Mouse (Mus musculus): ENCODE data around the gene Rexo4.
A peak's percentile ranks its signal among the peaks of the same experiment; 100 is the strongest.

Gene Rexo4

DNA sequence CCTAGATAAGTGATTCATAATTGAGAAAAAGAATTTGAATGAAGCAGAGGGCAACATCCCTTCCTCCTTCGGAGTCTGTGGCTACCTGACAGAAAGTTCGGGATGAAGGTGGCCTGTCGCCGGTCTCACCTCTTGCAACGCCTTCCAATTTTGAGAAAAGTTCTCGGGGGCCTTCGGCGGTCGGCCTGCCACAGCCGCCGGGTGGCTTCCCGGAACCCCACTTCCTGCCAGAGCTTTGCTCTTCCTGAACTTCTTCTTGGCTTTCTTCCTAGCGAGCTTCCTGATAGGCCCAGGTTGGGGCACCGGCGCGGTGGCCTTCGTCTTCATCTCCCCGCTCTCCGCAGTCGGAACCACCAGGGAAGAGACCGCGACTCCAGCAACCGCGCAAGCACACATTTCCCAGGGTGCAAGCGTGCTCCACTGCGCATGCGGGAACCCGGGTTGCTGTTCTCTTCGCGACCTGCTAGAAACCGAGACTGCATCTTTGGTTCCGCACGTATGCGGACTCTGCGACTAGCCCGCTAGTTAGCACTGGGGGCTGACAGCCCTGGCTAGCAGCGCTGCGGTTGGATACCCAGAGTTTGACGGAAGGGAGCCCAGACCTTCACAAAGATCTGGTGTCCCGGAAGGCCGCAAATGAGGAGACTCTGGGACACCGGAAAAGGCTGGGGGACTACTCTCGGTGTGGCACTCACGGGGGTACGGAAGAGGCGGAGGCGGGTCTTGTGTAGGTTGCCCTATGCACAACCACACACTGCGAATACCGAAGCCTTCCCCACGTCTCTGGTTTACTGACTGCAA, at the start of gene Rexo4:
Gene Rexo4, minus strand, starts transcription at position 464 of the 801 bp plus-strand sequence.
- peak; percentile 93 to 96 for DNase-seq

DNA sequence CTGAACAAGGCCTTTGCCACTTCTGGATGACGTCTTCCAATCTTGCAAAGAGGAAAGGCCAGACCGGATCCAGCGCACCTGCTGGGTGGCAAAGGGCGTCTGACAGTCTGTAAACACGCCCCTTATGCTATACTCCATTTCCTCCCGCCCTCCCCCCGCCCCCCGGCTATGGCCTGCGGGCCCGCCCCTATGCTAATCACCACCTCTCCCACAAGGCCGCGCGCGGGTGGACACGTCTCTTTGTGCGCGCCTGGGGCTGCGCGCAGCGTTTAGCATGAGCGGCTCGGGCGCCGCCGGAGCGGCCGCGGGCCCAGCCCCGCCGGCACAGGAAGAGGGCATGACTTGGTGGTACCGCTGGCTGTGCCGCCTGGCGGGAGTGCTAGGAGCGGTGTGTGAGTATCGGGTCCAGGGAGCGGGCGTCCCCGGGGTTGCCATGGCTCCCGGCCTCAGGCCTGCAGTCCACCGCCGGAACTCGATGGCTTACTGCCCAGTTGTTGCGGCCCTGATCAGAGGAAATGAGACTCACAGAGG, 45.6 kb upstream of the Rexo4 start, which contains the start of gene Cacfd1:
Gene Cacfd1, plus strand, starts transcription at position 213 of the 531 bp plus-strand sequence.
- peak; percentile 92 to 95 for DNase-seq

- DNase-seq, result no peak
These were observed 43.5 kb upstream of the Rexo4 start for GRCm38 (mm10) chr2:27007701-27008100.

DNA sequence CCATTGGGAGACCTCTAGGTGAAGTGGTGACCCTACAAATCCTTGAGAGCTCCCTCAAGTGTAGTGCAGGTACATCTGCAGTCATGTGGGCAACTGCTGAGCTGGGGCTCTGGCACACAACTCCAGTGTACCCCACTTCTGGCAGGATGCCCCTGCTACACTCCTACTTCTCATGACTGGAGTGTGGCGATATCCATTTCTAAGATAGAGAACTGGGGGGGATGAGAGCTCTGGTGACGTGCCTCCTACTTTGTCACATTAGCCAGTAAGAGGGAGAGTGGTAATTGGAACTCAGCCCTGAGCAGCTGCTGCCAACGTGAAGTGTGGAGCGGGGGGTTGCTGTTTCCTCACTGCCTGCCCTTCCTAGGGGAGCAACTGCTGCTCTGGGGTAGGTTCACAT, 42.1 kb upstream of the Rexo4 start:
- DNase-seq, result no peak

- DNase-seq, result no peak
These were observed 33.8 kb upstream of the Rexo4 start for GRCm38 (mm10) chr2:26997993-26998392.

- no peak for DNase-seq
These were observed 33.3 kb upstream of the Rexo4 start for GRCm38 (mm10) chr2:26997498-26997897.

- no peak for DNase-seq
These were observed 29.8 kb upstream of the Rexo4 start for GRCm38 (mm10) chr2:26993936-26994335.

GRCm38 (mm10) chr2:26984640-26985039, 20.5 kb upstream of the Rexo4 start:
- DNase-seq, result no peak

- no peak for DNase-seq
These were observed 20.0 kb upstream of the Rexo4 start for GRCm38 (mm10) chr2:26984179-26984578.

DNA sequence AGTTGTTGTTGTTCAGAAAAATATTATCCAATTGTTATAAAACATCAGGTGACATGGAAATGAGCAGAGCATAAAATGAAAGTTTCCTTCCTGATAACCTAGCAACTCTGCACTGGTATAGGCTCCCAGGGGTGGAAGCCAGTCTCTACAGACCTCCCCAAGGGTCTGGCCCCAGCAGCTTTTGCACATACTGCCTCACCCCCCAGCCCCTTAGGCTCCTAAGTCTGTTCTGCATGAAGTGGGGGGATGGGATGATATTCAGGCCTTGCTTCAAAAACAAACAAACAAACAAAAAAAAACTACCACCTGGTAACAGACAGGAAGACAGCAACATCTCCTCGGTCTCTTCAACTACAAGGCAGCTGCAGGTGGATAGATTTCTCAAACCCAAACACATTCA, 16.2 kb upstream of the Rexo4 start:
- no peak for DNase-seq

- DNase-seq, result peak in 1 of 2 experiments; percentile 54
These were observed 9.8 kb upstream of the Rexo4 start for GRCm38 (mm10) chr2:26973960-26974359.

DNA sequence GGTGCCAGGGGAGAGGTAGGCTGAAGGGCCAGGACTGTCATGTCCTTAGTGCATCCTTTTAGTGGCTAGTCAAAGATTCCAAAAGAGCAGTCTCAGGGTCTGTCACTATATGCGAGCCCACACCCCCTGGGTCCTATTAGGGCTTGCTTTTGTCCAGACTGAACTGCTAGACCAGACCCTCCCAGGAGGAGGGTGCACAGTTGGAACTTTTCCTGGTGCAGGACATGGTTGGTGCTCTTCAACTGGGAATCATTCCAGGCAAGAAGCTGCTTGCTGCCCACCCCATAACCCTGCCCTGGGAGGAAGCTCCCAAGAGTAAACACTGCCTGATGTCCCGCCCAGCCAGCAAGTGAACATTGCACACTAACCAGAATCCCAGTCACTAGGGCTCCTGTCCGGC, 8.9 kb upstream of the Rexo4 start, which contains the start of gene Adamts13:
Gene Adamts13, plus strand, starts transcription at position 301 of the 400 bp plus-strand sequence.
- no peak for DNase-seq

DNA sequence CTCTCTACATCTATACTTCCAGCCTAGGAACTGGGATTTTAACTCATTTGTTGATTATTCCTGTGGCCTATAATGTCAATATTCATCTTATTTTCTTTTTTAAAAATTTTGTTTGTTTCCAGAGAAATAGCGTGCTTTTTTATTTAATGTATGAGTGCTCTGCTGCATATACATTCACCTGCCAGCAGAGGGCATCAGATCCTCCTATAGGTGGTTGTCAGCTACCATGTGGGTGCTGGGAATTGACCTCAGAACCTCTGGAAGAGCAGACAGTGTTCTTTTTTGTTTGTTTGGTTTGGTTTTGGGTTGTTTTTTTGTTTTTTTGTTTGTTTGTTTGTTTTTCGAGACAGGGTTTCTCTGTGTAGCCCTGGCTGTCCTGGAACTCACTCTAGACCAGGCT, 3.1 kb upstream of the Rexo4 start:
- no peak for DNase-seq

DNA sequence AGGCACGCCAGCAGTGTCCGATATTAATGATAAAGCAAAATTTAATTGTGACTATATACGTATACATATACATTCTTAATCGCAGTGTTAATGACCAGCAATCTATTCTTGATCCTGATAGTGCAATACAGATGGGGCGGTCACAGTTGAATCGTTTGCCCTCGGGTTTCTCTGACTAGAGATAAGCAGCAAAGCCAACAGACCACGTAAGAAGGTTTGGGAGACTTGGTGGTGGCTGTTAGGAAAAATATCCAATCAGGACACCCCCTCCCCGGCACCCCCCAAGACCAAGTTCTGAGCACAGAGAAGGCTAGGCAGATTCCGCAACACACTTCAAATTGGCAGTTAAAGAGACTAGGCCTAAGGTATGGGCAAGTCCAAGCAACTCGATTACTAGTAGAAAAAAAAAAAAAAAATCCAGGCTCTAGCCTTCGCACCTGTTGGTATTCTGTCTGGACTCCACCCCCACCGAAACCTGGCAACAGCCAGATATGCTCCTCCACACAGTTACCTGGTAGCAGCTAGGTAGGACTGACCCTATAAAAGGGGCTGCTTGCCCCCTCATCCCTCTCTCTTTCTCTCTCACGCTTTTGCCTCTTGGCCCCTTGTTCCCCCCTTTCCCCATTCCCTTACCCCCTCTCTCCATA, 661 bp upstream of the Rexo4 start:
- DNase-seq, result no peak

- peak in 1 of 2 experiments; percentile 39 for DNase-seq
These were observed 3.4 kb downstream of the Rexo4 start for GRCm38 (mm10) chr2:26960756-26961155.

GRCm38 (mm10) chr2:26957488-26957859, 6.7 kb downstream of the Rexo4 start:
- peak in 1 of 2 experiments; percentile 23 for DNase-seq

DNA sequence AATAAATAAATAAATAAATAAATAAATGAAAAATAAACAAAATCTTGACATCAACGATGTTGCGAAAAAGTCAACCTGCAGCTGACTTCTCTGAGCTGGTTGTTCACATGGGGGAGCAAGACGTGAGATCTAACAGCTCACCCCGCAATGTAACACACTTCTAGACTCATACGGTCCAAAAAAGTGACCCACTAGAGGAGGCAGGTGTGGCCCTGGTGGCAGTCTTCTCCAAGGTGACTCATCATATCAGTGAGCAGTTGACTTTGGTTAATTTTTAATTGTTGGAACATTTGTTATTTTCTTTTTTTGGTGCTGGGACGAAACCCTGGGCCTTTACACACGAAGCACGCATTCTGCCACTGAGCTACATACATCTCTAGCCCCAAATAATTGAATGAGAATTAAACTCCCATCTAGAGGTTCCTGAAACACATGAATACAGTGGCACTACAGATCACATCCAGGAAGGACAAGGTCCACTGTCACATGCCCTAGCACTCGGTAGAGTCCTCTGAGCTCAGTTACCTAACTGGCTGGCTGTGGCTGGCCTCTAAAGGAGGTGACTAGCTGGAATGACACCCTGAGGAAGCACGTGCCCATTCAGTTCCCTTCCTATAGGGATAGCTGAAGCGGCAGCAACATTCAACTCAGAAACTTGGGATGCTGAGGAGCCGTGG, 7.2 kb downstream of the Rexo4 start:
- DNase-seq, result peak; percentile 13 to 65

DNA sequence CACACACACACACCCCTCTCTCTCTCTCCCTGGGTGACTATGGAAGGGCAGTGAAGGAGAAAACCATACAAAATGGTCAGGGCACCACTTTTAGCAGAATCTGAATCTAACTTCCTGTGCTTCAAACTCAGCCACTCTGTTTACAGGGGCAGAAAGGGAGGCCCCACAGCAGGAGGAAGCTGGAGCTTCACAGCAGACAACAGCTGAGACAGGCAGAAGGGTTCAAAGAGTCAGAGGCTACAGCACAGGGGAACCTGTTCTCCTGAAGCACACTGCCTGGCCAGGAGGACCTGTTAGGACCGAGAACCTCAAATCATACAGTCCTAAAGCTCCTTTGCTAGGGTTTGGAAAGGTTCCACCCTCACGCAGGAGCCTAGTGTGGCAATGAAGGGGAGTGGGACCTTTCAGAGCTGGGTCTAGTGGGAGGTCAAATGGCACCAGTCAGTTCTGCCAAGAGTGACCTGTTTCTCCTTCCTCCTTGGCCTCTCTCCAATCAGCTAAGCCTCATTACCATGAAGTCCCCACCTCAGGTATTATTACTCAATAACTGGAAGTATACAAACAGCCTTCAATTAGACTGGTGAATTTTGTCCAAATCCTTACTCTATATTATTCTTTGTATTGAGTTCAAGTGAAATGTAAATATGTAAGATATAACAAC, 9.3 kb downstream of the Rexo4 start:
- no peak for DNase-seq

DNA sequence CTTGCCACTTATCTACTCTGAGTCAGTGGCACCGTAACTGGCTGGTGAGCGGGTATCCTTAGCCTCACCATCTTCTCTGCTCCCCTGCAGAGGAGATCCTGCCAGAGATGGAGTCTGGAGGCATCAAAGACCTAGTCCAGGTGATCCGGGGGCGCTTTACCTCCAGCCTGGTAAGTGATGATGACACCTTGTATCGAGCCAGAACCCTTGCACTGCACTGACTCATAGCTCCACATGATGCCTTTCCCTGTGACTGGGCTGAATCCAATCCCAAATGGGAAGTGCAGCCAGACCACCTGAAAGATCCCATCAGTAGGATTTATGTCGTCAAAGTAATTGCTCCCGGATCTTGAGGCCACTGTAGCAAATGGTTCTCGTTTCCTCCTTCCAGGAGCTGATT, 11.3 kb downstream of the Rexo4 start:
- DNase-seq, result no peak

DNA sequence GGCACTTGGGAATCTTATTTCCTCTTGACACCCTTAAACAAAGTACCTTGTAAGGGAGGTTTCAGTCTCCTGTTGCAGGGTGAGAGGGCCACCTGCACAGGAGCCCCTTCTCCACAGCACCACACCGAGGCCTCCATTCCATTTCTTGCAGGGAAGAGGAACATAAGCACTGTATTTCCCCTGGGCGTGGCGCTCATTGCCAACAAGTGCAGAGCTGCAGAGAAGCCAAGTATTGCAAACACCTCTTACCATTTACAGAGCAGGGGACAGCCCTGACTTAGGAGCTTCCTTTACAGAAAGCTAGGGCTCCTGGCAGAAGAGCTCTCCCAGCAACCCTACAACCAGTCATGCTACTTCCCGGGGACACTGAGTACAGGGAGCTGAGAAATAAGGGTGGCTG, 12.0 kb downstream of the Rexo4 start:
- DNase-seq, result no peak

- DNase-seq, result no peak
These were observed 12.8 kb downstream of the Rexo4 start for GRCm38 (mm10) chr2:26951346-26951905.

DNA sequence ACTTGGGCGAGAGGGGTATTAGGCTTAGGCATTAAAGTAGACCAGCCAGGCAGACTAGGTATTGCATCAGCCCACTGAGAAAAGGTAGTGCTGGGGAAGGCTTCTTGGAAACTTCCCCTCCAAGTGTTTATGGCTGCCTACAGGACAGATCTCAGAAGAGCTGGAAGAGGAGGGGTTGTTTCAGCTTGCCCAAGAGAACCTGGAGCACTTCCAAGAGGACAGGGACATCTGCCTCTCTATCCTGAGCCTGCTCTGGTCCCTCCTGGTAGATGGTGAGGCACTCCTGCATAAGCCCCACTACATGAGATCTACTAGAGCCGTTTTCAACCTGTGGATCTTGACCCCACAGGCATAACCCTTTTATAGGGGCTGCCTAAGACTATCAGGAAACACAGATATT, 13.8 kb downstream of the Rexo4 start:
- DNase-seq, result no peak
